Mouse (Mus musculus): ENCODE results near the gene Prm3.

GRCm38 (mm10) chr16:10840018-10840417 lies 49.3 kb upstream of the Prm3 start:
- TF ChIP-seq CTCF (IDR thresholded peaks at IDR 0.05; ENCODE audit: borderline replicate concordance, control insufficient read depth, extremely low read depth, insufficient read depth, low read length, poor library complexity) (no peak), POLR2A (IDR thresholded peaks at IDR 0.05; ENCODE audit: control insufficient read depth, extremely low read depth, insufficient read depth, low read length, poor library complexity) (no peak)

Data from thymus, adult 2 months (tissue).